ENCODE assay signal across 21 mouse cellular contexts in the genomic region with DNA sequence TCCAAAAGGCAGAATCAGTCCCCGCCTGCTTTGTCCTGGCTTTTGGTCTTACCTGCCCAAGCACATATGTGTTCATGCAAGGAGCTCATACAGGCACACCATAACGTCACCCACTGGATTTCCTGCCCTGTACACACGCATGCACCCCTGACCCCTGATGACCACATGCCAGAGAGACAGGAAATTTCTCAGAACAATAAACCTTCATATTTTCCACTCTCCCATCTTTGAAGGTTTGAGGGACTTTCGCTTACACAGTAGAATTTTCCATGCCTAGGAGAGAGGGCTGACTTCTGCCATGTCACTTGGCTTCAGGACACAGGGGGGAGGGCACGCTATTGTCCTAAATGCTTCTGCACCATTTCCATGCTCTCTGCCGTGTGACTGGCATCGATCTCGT. TPM values are rescaled to one million over a fixed set of nuclear protein-coding genes. Genes with fewer than 3 reads are reported as not detected.
DNase-seq lines count a peak whose midpoint lies in the region; ATAC-seq and TF ChIP-seq lines count a peak whose summit lies in the region.
"Had no signal": no experiment of that assay in that cellular context is flagged by ENCODE, and none has a peak within 500 bp of the region (broad histone marks: within the 10 kb centered on the region; RNA-seq: fewer than 3 reads in every experiment).

No protein-coding gene starts in this region.

- H3K9ac ChIP-seq in heart, embryonic 12.5 days = no peak overlapping the region
- no peak overlapping the region for H3K9ac ChIP-seq in kidney, postnatal 0 days (ENCODE audit: low read depth, low read length)
- 0 out of 2 replicates have a peak overlapping the region, but pooled peaks have one; percentile 5 for H3K9ac ChIP-seq in midbrain, postnatal 0 days (replicated peaks; ENCODE audit: low read length, poor library complexity, severe bottlenecking)
- H3K9ac ChIP-seq in midbrain, embryonic 13.5 days (replicated peaks) = no peak overlapping the region
- H3K9ac ChIP-seq: embryonic facial prominence, embryonic 12.5 days; forebrain, embryonic 13.5 days; hindbrain, embryonic 14.5 days; liver, embryonic 14.5 days had no signal

- 68% methylated on average over 8 of the region's 8 CpGs for WGBS in heart, embryonic 12.5 days
- 76% methylated on average over 8 of the region's 8 CpGs for WGBS in kidney, postnatal 0 days
- 67% methylated on average over 8 of the region's 8 CpGs for WGBS in midbrain, postnatal 0 days
- 81% methylated on average over 8 of the region's 8 CpGs for WGBS in midbrain, embryonic 13.5 days

- H3K4me3 ChIP-seq in heart, embryonic 12.5 days = no peak overlapping the region
- H3K4me3 ChIP-seq in kidney, postnatal 0 days (replicated peaks; ENCODE audit: low read depth, low read length) = no peak overlapping the region
- no peak overlapping the region for H3K4me3 ChIP-seq in midbrain, postnatal 0 days (ENCODE audit: low read depth, low read length)
- no peak overlapping the region for H3K4me3 ChIP-seq in midbrain, embryonic 13.5 days (replicated peaks)
- H3K4me3 ChIP-seq: embryonic facial prominence, embryonic 12.5 days; erythroblast, embryonic 14.5 days; forebrain, embryonic 13.5 days; layer of hippocampus, adult 2 months had no signal

- intact Hi-C loops in heart, postnatal 36 days (cut with DNase I) = no loop called here

- TF ChIP-seq CTCF in kidney, postnatal 0 days (IDR thresholded peaks at IDR 0.05; ENCODE audit: low read depth) = no peak
- no peak for TF ChIP-seq CTCF in midbrain, postnatal 0 days (IDR thresholded peaks at IDR 0.05)

- peaks cover 4% of the 10 kb centered on the region; the same call in 1 of the 2 replicates for H3K9me3 ChIP-seq in heart, embryonic 12.5 days (replicated peaks)
- no peaks in the 10 kb centered on the region for H3K9me3 ChIP-seq in kidney, postnatal 0 days (replicated peaks; ENCODE audit: low read length)
- no peaks in the 10 kb centered on the region for H3K9me3 ChIP-seq in midbrain, postnatal 0 days (ENCODE audit: low read length)
- no peaks in the 10 kb centered on the region for H3K9me3 ChIP-seq in midbrain, embryonic 13.5 days

- H3K4me2 ChIP-seq in heart, embryonic 12.5 days = no peak overlapping the region
- H3K4me2 ChIP-seq in kidney, postnatal 0 days (ENCODE audit: low read length) = no peak overlapping the region
- no peak overlapping the region for H3K4me2 ChIP-seq in midbrain, postnatal 0 days (ENCODE audit: low read depth, low read length, poor library complexity, severe bottlenecking)
- no peak overlapping the region for H3K4me2 ChIP-seq in midbrain, embryonic 13.5 days (replicated peaks)
- H3K4me2 ChIP-seq: embryonic facial prominence, embryonic 12.5 days; forebrain, embryonic 13.5 days; hindbrain, embryonic 14.5 days had no signal

- H3K27me3 ChIP-seq in heart, embryonic 12.5 days (replicated peaks) = 0 out of 2 replicates have a peak, but pooled peaks cover 15% of the 10 kb centered on the region
- no peaks in the 10 kb centered on the region for H3K27me3 ChIP-seq in kidney, postnatal 0 days (ENCODE audit: insufficient read depth, low read length)
- H3K27me3 ChIP-seq in midbrain, postnatal 0 days (ENCODE audit: insufficient read depth, low read length) = no peaks in the 10 kb centered on the region
- no peaks in the 10 kb centered on the region for H3K27me3 ChIP-seq in midbrain, embryonic 13.5 days
- H3K27me3 ChIP-seq: forebrain, embryonic 13.5 days had no signal

- H3K36me3 ChIP-seq in heart, embryonic 12.5 days = no peaks in the 10 kb centered on the region
- H3K36me3 ChIP-seq in kidney, postnatal 0 days (ENCODE audit: insufficient read depth, low read length) = 0 out of 2 replicates have a peak, but pooled peaks cover 3% of the 10 kb centered on the region
- no peaks in the 10 kb centered on the region for H3K36me3 ChIP-seq in midbrain, postnatal 0 days (ENCODE audit: insufficient read depth, low read length)
- H3K36me3 ChIP-seq in midbrain, embryonic 13.5 days = no peaks in the 10 kb centered on the region
- H3K36me3 ChIP-seq: embryonic facial prominence, embryonic 12.5 days had no signal

- H3K4me1 ChIP-seq in heart, embryonic 12.5 days (replicated peaks) = peaks cover 36% of the 10 kb centered on the region
- H3K4me1 ChIP-seq in kidney, postnatal 0 days (replicated peaks; ENCODE audit: insufficient read depth, low read length) = no peaks in the 10 kb centered on the region
- no peaks in the 10 kb centered on the region for H3K4me1 ChIP-seq in midbrain, postnatal 0 days (ENCODE audit: insufficient read depth, low read length)
- H3K4me1 ChIP-seq in midbrain, embryonic 13.5 days (replicated peaks) = peaks cover 6% of the 10 kb centered on the region; the same call in 1 of the 2 replicates
- H3K4me1 ChIP-seq: embryonic facial prominence, embryonic 12.5 days had no signal

- peak; percentile 30; the same call in 1 of the 2 replicates for ATAC-seq in heart, embryonic 12.5 days (ENCODE audit: insufficient number of reproducible peaks, low FRiP score)
- no peak for ATAC-seq in kidney, postnatal 0 days (replicated peaks; ENCODE audit: low FRiP score, low read depth)
- ATAC-seq in midbrain, postnatal 0 days (ENCODE audit: low FRiP score) = no peak
- no peak for ATAC-seq in midbrain, embryonic 13.5 days
- peak; percentile 29 for ATAC-seq in activated CD4-positive, CD25-positive, alpha-beta regulatory T cell, adult 4 months
- ATAC-seq: forebrain, embryonic 13.5 days; intestine, embryonic 16.5 days had no signal

- DNase-seq in heart, postnatal 36 days = no peak
- peak; percentile 44 for DNase-seq in kidney, postnatal 0 days (ENCODE audit: low spot score)
- no peak for DNase-seq in kidney, adult 9 months
- DNase-seq in midbrain, postnatal 0 days (ENCODE audit: low spot score) = no peak
- no peak for DNase-seq in spleen, postnatal 4 days (ENCODE audit: low spot score in 2 of 2)
- DNase-seq: adrenal gland, postnatal 14 days; B cell, adult 2 months; cerebellum, adult 9-11 months; lung, postnatal 10 days; right cerebral cortex, postnatal 4 days; thymus, postnatal 36 days had no signal

- H3K27ac ChIP-seq in heart, embryonic 12.5 days (ENCODE audit: poor library complexity, severe bottlenecking) = peak overlapping the region; percentile 45; the same call in 1 of the 2 replicates
- peak overlapping the region; percentile 26; the same call in 1 of the 2 replicates for H3K27ac ChIP-seq in kidney, postnatal 0 days
- no peak overlapping the region for H3K27ac ChIP-seq in midbrain, postnatal 0 days (ENCODE audit: low read depth, low read length)
- H3K27ac ChIP-seq in midbrain, embryonic 13.5 days = no peak overlapping the region
- H3K27ac ChIP-seq: embryonic facial prominence, embryonic 12.5 days; forebrain, embryonic 13.5 days; hindbrain, embryonic 14.5 days; layer of hippocampus, adult 2 months; liver, embryonic 14.5 days had no signal

RNA-seq across cellular contexts. Expression of gene Celsr1, which starts 13.6 kb away (rescaled TPM):
- 2.0 and 2.3 TPM in 2 replicates for polyA plus RNA-seq in heart, embryonic 12.5 days (2016; fragmentation: Nextera tagmentation; extraction: Ambion mirVana)
- 1 to 10 TPM; 6.4 to 7.2 TPM for total RNA-seq in heart, postnatal 36 days (2021)
- polyA plus RNA-seq in kidney, postnatal 0 days (2015; fragmentation: Nextera tagmentation; extraction: Ambion mirVana) = 2.9 TPM in 2 replicates
- 13.7 and 15.0 TPM in 2 replicates for total RNA-seq in midbrain, postnatal 0 days (2014; rRNA removed)
- 0.60 and 0.79 TPM in 2 replicates for polyA plus RNA-seq in midbrain, postnatal 0 days (2015; fragmentation: Nextera tagmentation; extraction: Ambion mirVana)
- 2.0 and 2.7 TPM in 2 replicates for polyA plus RNA-seq in midbrain, embryonic 13.5 days (2015; fragmentation: Nextera tagmentation; extraction: Ambion mirVana)
- polyA plus RNA-seq in activated CD4-positive, CD25-positive, alpha-beta regulatory T cell, adult 4 months (2017; shearing (Covaris generic)) = 1 to 10 TPM; 3.9 to 4.9 TPM

RNA-seq across cellular contexts. Expression of gene Gramd4, which starts 37.5 kb away (rescaled TPM):
- 14.3 and 14.8 TPM in 2 replicates for polyA plus RNA-seq in heart, embryonic 12.5 days (2016; fragmentation: Nextera tagmentation; extraction: Ambion mirVana)
- 10 to 100 TPM; 29.6 to 35.3 TPM for total RNA-seq in heart, postnatal 36 days (2021)
- polyA plus RNA-seq in kidney, postnatal 0 days (2015; fragmentation: Nextera tagmentation; extraction: Ambion mirVana) = 13.3 and 13.5 TPM in 2 replicates
- 43.4 and 47.6 TPM in 2 replicates for total RNA-seq in midbrain, postnatal 0 days (2014; rRNA removed)
- 21.5 and 22.5 TPM in 2 replicates for polyA plus RNA-seq in midbrain, postnatal 0 days (2015; fragmentation: Nextera tagmentation; extraction: Ambion mirVana)
- 31.3 and 34.3 TPM in 2 replicates for polyA plus RNA-seq in midbrain, embryonic 13.5 days (2015; fragmentation: Nextera tagmentation; extraction: Ambion mirVana)
- 10 to 100 TPM; 20.5 to 22.7 TPM for polyA plus RNA-seq in activated CD4-positive, CD25-positive, alpha-beta regulatory T cell, adult 4 months (2017; shearing (Covaris generic))

Comparison
In these comparisons a context has a peak if more than half of its experiments do, and no peak if none do; other contexts are left out.
1. ATAC-seq: peak in heart, embryonic 12.5 days (single experiment) and activated CD4-positive, CD25-positive, alpha-beta regulatory T cell, adult 4 months (single experiment); none in kidney, postnatal 0 days (single experiment), midbrain, postnatal 0 days (single experiment) and midbrain, embryonic 13.5 days (single experiment).
2. H3K27ac ChIP-seq: peak in heart, embryonic 12.5 days (single experiment) and kidney, postnatal 0 days (single experiment); none in midbrain, postnatal 0 days (single experiment) and midbrain, embryonic 13.5 days (single experiment).